Mouse (Mus musculus) CH12.LX (cell line): ENCODE data around the gene Rilpl1. TPM values are rescaled to one million over a fixed set of nuclear protein-coding genes. Genes with fewer than 3 reads are reported as not detected.

Experiments used
- DNase-seq: peaks from one replicate; pipeline ENCODE4 v3.0.0-alpha.2; 2013; ENCODE audit errors: extremely low read depth
- H3K27ac ChIP-seq: 2 replicates; pipeline ENCODE4 v1.5.1; 2012; ENCODE audit warnings: low read depth, mild to moderate bottlenecking, control low read depth, moderate library complexity; ENCODE audit not compliant: insufficient read depth
- H3K27me3 ChIP-seq: replicated peaks from 2 replicates; pipeline ENCODE3; 2012; ENCODE audit warnings: inconsistent platforms
- H3K36me3 ChIP-seq, 2 experiments: replicated peaks in 1 of 2; 2 replicates each; pipeline versions ENCODE3 to v1.6.1; 2012; ENCODE audit warnings: inconsistent platforms in 1 of 2, low read length in 1 of 2, mild to moderate bottlenecking in 1 of 2, mixed read lengths in 1 of 2, moderate library complexity in 1 of 2; ENCODE audit not compliant: control insufficient read depth in 1 of 2, insufficient read depth in 1 of 2
- H3K4me1 ChIP-seq, 2 experiments: 2 replicates each; pipeline ENCODE4 v1.6.1; 2012; ENCODE audit warnings: inconsistent platforms in 1 of 2, moderate library complexity in 1 of 2; ENCODE audit not compliant: insufficient read depth in 2 of 2, control insufficient read depth in 1 of 2
- H3K4me2 ChIP-seq: 2 replicates; pipeline ENCODE4 v1.6.1; 2012; ENCODE audit warnings: low read depth, mild to moderate bottlenecking, control low read depth; ENCODE audit not compliant: poor library complexity, insufficient read depth, severe bottlenecking
- H3K4me3 ChIP-seq, 3 experiments: fragments of 150-350 bp in 1 of 3; sonication (generic) in 1 of 3; replicated peaks in 1 of 3; 2 replicates each; pipeline versions ENCODE3 to v1.5.1; 2011 to 2012; ENCODE audit warnings: low read depth in 2 of 3, low read length in 2 of 3, mild to moderate bottlenecking in 2 of 3, moderate library complexity in 2 of 3, control low read depth in 1 of 3, improper control_type of control experiment in 1 of 3, inconsistent platforms in 1 of 3, mixed read lengths in 1 of 3; ENCODE audit not compliant: poor library complexity in 1 of 3
- H3K79me2 ChIP-seq: replicated peaks from 2 replicates; pipeline ENCODE4 v1.6.1; 2012; ENCODE audit warnings: mild to moderate bottlenecking, moderate library complexity; ENCODE audit not compliant: control insufficient read depth, poor library complexity, insufficient read depth, severe bottlenecking; ENCODE audit errors: extremely low read depth
- H3K9ac ChIP-seq: 2 replicates; pipeline ENCODE4 v1.6.1; 2012; ENCODE audit warnings: low read depth, mild to moderate bottlenecking, control low read depth, moderate library complexity; ENCODE audit not compliant: insufficient read depth
- H3K9me3 ChIP-seq: replicated peaks from 2 replicates; pipeline ENCODE3; 2012; ENCODE audit warnings: low read length, inconsistent platforms, mixed read lengths
- BHLHE40 ChIP-seq: IDR thresholded peaks from 2 replicates; pipeline ENCODE4 v1.6.1; 2011; ENCODE audit warnings: mild to moderate bottlenecking, low read depth, low read length, improper control_type of control experiment
- CHD1 ChIP-seq: IDR thresholded peaks from 2 replicates; pipeline ENCODE4 v1.6.1; 2012; ENCODE audit warnings: low read depth, low read length, improper control_type of control experiment, inconsistent platforms
- CTCF ChIP-seq, 2 experiments: IDR thresholded peaks in 1 of 2; conservative IDR thresholded peaks in 1 of 2; 2 replicates each; pipeline ENCODE4 v1.5.1; 2011 to 2012; ENCODE audit warnings: low read depth in 2 of 2, low read length in 2 of 2, improper control_type of control experiment in 1 of 2, inconsistent platforms in 1 of 2, mild to moderate bottlenecking in 1 of 2, moderate library complexity in 1 of 2
- E2F4 ChIP-seq: IDR thresholded peaks from 2 replicates; pipeline ENCODE4 v1.6.1; 2011; ENCODE audit warnings: low read depth, low read length, improper control_type of control experiment; ENCODE audit not compliant: insufficient replicate concordance
- ETS1 ChIP-seq: conservative IDR thresholded peaks from 2 replicates; pipeline ENCODE4 v1.6.1; 2012; ENCODE audit warnings: low read depth, mild to moderate bottlenecking, inconsistent platforms, low read length, improper control_type of control experiment, moderate library complexity
- GABPA ChIP-seq: IDR thresholded peaks from 2 replicates; pipeline ENCODE4 v1.6.1; 2012; ENCODE audit warnings: low read depth, low read length, improper control_type of control experiment, inconsistent platforms; ENCODE audit not compliant: insufficient replicate concordance
- HCFC1 ChIP-seq: IDR thresholded peaks from 2 replicates; pipeline ENCODE4 v1.6.1; 2012; ENCODE audit warnings: low read depth, mild to moderate bottlenecking, inconsistent platforms, low read length, improper control_type of control experiment
- IRF4 ChIP-seq: IDR thresholded peaks from 2 replicates; pipeline ENCODE4 v1.6.1; 2014; ENCODE audit warnings: low read depth, mild to moderate bottlenecking, inconsistent platforms, low read length, improper control_type of control experiment
- JUN ChIP-seq: IDR thresholded peaks from 2 replicates; pipeline ENCODE4 v1.6.1; 2011; ENCODE audit warnings: low read depth, mild to moderate bottlenecking, low read length, improper control_type of control experiment, moderate library complexity; ENCODE audit not compliant: insufficient read depth
- JUND ChIP-seq: conservative IDR thresholded peaks from 2 replicates; pipeline ENCODE4 v1.6.1; 2011; ENCODE audit warnings: low read depth, low read length, improper control_type of control experiment
- KAT2A ChIP-seq: IDR thresholded peaks from 2 replicates; pipeline ENCODE4 v1.6.1; 2012; ENCODE audit warnings: low read length, improper control_type of control experiment, inconsistent platforms; ENCODE audit not compliant: insufficient replicate concordance
- MAZ ChIP-seq: IDR thresholded peaks from 2 replicates; pipeline ENCODE4 v1.6.1; 2012; ENCODE audit warnings: low read depth, mild to moderate bottlenecking, inconsistent platforms, low read length, improper control_type of control experiment, moderate library complexity
- MEF2A ChIP-seq: IDR thresholded peaks from 2 replicates; pipeline ENCODE4 v1.6.1; 2014; ENCODE audit warnings: low read depth, mild to moderate bottlenecking, inconsistent platforms, low read length, improper control_type of control experiment, borderline replicate concordance
- MXI1 ChIP-seq: IDR thresholded peaks from 2 replicates; pipeline ENCODE4 v1.6.1; 2011; ENCODE audit warnings: mild to moderate bottlenecking, low read depth, low read length, improper control_type of control experiment
- MYC ChIP-seq: IDR thresholded peaks from 2 replicates; pipeline ENCODE4 v1.6.1; 2011; ENCODE audit warnings: low read depth, mild to moderate bottlenecking, improper control_type of control experiment, low read length
- NRF1 ChIP-seq: IDR thresholded peaks from 2 replicates; pipeline ENCODE4 v1.6.1; 2014; ENCODE audit warnings: low read depth, mild to moderate bottlenecking, inconsistent platforms, low read length, improper control_type of control experiment, moderate library complexity
- PAX5 ChIP-seq: IDR thresholded peaks from 2 replicates; pipeline ENCODE4 v1.6.1; 2012; ENCODE audit warnings: low read length, inconsistent platforms, mixed read lengths
- POLR2A ChIP-seq: IDR thresholded peaks from 2 replicates; pipeline ENCODE4 v1.6.1; 2011; ENCODE audit warnings: low read depth, mild to moderate bottlenecking, improper control_type of control experiment, low read length
- RAD21 ChIP-seq: IDR thresholded peaks from 2 replicates; pipeline ENCODE4 v1.6.1; 2011; ENCODE audit warnings: low read depth, mild to moderate bottlenecking, low read length, improper control_type of control experiment, moderate library complexity
- SIN3A ChIP-seq: IDR thresholded peaks from 2 replicates; pipeline ENCODE4 v1.6.1; 2012; ENCODE audit warnings: low read length, improper control_type of control experiment, inconsistent platforms
- SMC3 ChIP-seq: IDR thresholded peaks from 2 replicates; pipeline ENCODE4 v1.6.1; 2011; ENCODE audit warnings: low read depth, low read length, improper control_type of control experiment
- TBP ChIP-seq: conservative IDR thresholded peaks from 2 replicates; pipeline ENCODE4 v1.6.1; 2011; ENCODE audit warnings: low read depth, low read length, improper control_type of control experiment
- UBTF ChIP-seq: IDR thresholded peaks from 2 replicates; pipeline ENCODE4 v1.6.1; 2012; ENCODE audit warnings: low read depth, mild to moderate bottlenecking, inconsistent platforms, low read length, improper control_type of control experiment, moderate library complexity
- ZC3H11A ChIP-seq: IDR thresholded peaks from 2 replicates; pipeline ENCODE4 v1.6.1; 2012; ENCODE audit warnings: low read depth, mild to moderate bottlenecking, inconsistent platforms, low read length, improper control_type of control experiment
- ZKSCAN1 ChIP-seq: IDR thresholded peaks from 2 replicates; pipeline ENCODE4 v1.6.1; 2012; ENCODE audit warnings: low read depth, inconsistent platforms, low read length, improper control_type of control experiment, borderline replicate concordance
- ZNF384 ChIP-seq: IDR thresholded peaks from 2 replicates; pipeline ENCODE4 v1.6.1; 2012; ENCODE audit warnings: low read depth, low read length, improper control_type of control experiment, inconsistent platforms
- dilution Hi-C: fragments of 300-500 bp; cut with MboI; formaldehyde crosslinking; loops from 2 replicates; pipeline ENCODE4 v1.14.3; 2020; ENCODE audit warnings: low sequenced_read_pairs; ENCODE audit not compliant: extremely low pct_unique_long_range_greater_than_20kb, extremely low pct_ligation_motif_present
- in situ Hi-C: fragments of 300-500 bp; cut with MboI; formaldehyde crosslinking; loops from 3 replicates; pipeline ENCODE4 v1.14.3; 2019; ENCODE audit warnings: low sequenced_read_pairs, low pct_ligation_motif_present, low pct_unique_long_range_greater_than_20kb, mixed read lengths
- polyA plus RNA-seq: library from polyadenylated mRNA; unstranded; fragments of >175 nt; gene quantifications from 2 replicates; pipeline ENCODE4 v1.2.1, GENCODE M21; 2012; ENCODE audit warnings: low read depth; ENCODE audit not compliant: insufficient read length
- total RNA-seq, 2 experiments: library from RNA; depleted of rRNA; stranded (reverse); fragments of 300-350 nt in 1 of 2; fragments of >200 nt in 1 of 2; gene quantifications; 2 replicates each; pipeline ENCODE4 v1.2.3; 2012 to 2014

Gene Rilpl1
- total RNA-seq (2012; rRNA removed) = 4.6 and 5.7 TPM in 2 replicates
- total RNA-seq (2014; rRNA removed) = 1.8 and 3.1 TPM in 2 replicates
- 5.4 and 6.1 TPM in 2 replicates for polyA plus RNA-seq

- Histone ChIP-seq H3K9ac (peak within 1 kb of the TSS; percentile 54), H3K36me3 (no peaks in the 10 kb centered on the region), H3K9me3 (no peaks in the 10 kb centered on the region), H3K4me3 (peak within 1 kb of the TSS; percentile 65 to 68 (median 68)), H3K27ac (no peak within 1 kb of the TSS), H3K27me3 (peaks cover 4% of the 10 kb centered on the region), H3K4me2 (peak within 1 kb of the TSS; percentile 68), H3K4me1 (peaks cover 10 to 20% of the 10 kb centered on the region in 2 experiments; a peak in 3 of 4 replicates), H3K79me2 (no peaks in the 10 kb centered on the region)
- no peak for DNase-seq
- peak; percentile 41; the same call in 1 of the 2 replicates for TF ChIP-seq MXI1
- TF ChIP-seq JUND = no peak
- no peak for TF ChIP-seq PAX5
- TF ChIP-seq HCFC1 = no peak
- no peak for TF ChIP-seq JUN
- TF ChIP-seq BHLHE40 = no peak
- no peak for TF ChIP-seq MYC
- TF ChIP-seq E2F4 = no peak
- no peak for TF ChIP-seq GABPA
- no peak for TF ChIP-seq CTCF (conservative IDR thresholded peaks at IDR 0.05 in 1 of 2, IDR thresholded peaks at IDR 0.05 in 1 of 2; ENCODE audit: low read depth in 2 of 2, low read length in 2 of 2)
- peak; percentile 78; the same call in 1 of the 2 replicates for TF ChIP-seq UBTF
- TF ChIP-seq NRF1 = peak; percentile 68
- TF ChIP-seq POLR2A = peak; percentile 46; the same call in 1 of the 2 replicates
- TF ChIP-seq MAZ = no peak
- no peak for TF ChIP-seq KAT2A
- TF ChIP-seq MEF2A = no peak
- in situ Hi-C loops = loop anchor here (5.0 kb wide), 1 partner anchor 94 kb away; the partner anchor contains the start of gene Kmt5a
- dilution Hi-C loops = no loop called here
Measured at GRCm38 (mm10) chr5:124530655-124531582, at the start of gene Rilpl1. Rilpl1 (minus strand) TSS chr5:124531391.

- Histone ChIP-seq H3K4me1 (peaks cover 8 to 34% of the 10 kb centered on the region in 2 experiments; a peak in 3 of 4 replicates), H3K9me3 (no peaks in the 10 kb centered on the region), H3K4me3 (peak within 1 kb of the TSS; percentile 79 to 100 (median 86)), H3K4me2 (peak within 1 kb of the TSS; percentile 94), H3K27ac (no peak within 1 kb of the TSS), H3K9ac (peak within 1 kb of the TSS; percentile 87), H3K27me3 (no peaks in the 10 kb centered on the region), H3K36me3 (peaks cover 41 to 66% of the 10 kb centered on the region in 2 experiments), H3K79me2 (peaks cover 29% of the 10 kb centered on the region)
- in situ Hi-C loops = no loop called here
- DNase-seq = peak; percentile 91
- dilution Hi-C loops = no loop called here
- TF ChIP-seq UBTF (no peak), RAD21 (no peak), ZNF384 (no peak), BHLHE40 (peak; percentile 60), CTCF (conservative IDR thresholded peaks at IDR 0.05 in 1 of 2, IDR thresholded peaks at IDR 0.05 in 1 of 2; ENCODE audit: low read depth in 2 of 2, low read length in 2 of 2) (no peak), POLR2A (peak; percentile 96), ZC3H11A (no peak), IRF4 (peak; percentile 65; the same call in 1 of the 2 replicates), JUND (no peak), MEF2A (peak; percentile 87), CHD1 (no peak), ETS1 (peak; percentile 37; the same call in 1 of the 2 replicates), TBP (peak; percentile 74), NRF1 (peak; percentile 57), SMC3 (no peak), SIN3A (peak; percentile 99), ZKSCAN1 (no peak; the same call in 1 of the 2 replicates)
Measured at GRCm38 (mm10) chr5:124578633-124579317, 47.6 kb upstream of the Rilpl1 start, which contains the start of the genes Eif2b1 and Gtf2h3. Eif2b1 (minus strand) TSS chr5:124579131. Gtf2h3 (plus strand) TSS chr5:124579140.
